Mouse (Mus musculus) induced T-regulatory cell, adult 2 months (primary cell): Measurements from ENCODE around the gene Entpd5.
A peak's percentile ranks its signal among the peaks of the same experiment; 100 is the strongest.

Experiments
- DNase-seq: peaks from one replicate; pipeline ENCODE4 v3.0.0-alpha.2; 2012; ENCODE audit warnings: low read depth

Gene Entpd5

DNA sequence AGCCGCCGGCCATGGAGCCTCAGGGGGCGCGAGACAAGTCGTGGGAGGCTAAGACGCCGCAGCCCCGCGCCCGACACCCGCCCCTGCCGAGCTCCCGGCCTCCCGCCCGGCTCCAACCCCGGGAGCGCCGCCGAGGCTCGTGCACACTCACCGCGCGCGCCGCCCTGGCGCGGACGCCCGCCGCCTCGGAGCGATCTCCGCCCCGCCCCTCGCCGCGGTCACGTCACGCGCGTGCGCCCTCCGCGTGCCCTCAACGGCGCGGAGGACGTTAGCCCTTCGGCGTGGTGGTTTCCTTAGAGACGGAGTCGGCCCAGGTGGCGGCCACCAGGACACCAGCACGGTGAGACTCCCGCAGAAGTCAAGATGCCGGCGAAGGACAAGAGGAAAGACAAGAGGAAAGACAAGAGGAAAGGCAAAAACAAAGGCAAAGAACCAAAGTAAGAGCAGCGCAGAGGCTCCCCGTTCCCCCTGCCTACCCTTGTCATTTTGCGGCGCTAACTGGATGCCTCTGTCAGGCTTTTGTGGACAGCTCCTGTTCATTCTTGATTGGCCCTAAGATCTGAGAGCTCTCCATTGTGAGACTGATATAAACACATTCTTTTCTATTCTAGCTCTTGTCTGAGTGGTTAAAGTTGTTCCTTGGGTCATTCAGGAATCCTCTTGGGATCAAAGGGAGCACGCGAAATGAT lies at the start of gene Entpd5, which contains the start of gene Bbof1:
TSS of gene Entpd5 (minus strand) at position 211 of the 689 bp plus-strand sequence.
TSS of gene Bbof1 (plus strand) at position 253 of the 689 bp plus-strand sequence.
- DNase-seq = peak; percentile 93

GRCm38 (mm10) chr12:84456911-84457310 lies 48.1 kb upstream of the Entpd5 start:
- DNase-seq = no peak

DNA sequence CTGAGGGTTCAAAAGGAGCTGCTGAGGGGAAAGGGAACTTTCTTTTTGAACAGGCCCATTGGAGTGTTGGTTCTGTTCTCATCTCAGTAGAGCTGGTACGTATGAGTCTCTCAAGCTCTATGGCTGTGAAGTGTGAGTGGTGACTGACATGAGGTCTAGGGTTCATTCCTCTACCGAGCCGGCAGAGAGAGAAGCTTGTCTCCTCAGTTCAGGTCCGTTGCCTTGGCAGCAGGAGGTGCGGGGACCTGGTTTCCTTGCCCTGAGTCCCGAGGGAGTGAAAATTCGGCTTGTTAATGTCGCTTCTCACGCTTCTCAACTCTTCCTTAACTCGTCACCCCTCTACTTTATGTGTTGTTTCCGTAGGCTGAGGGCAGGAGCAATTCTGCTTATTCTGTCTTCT lies 43.0 kb upstream of the Entpd5 start:
- DNase-seq = no peak

DNA sequence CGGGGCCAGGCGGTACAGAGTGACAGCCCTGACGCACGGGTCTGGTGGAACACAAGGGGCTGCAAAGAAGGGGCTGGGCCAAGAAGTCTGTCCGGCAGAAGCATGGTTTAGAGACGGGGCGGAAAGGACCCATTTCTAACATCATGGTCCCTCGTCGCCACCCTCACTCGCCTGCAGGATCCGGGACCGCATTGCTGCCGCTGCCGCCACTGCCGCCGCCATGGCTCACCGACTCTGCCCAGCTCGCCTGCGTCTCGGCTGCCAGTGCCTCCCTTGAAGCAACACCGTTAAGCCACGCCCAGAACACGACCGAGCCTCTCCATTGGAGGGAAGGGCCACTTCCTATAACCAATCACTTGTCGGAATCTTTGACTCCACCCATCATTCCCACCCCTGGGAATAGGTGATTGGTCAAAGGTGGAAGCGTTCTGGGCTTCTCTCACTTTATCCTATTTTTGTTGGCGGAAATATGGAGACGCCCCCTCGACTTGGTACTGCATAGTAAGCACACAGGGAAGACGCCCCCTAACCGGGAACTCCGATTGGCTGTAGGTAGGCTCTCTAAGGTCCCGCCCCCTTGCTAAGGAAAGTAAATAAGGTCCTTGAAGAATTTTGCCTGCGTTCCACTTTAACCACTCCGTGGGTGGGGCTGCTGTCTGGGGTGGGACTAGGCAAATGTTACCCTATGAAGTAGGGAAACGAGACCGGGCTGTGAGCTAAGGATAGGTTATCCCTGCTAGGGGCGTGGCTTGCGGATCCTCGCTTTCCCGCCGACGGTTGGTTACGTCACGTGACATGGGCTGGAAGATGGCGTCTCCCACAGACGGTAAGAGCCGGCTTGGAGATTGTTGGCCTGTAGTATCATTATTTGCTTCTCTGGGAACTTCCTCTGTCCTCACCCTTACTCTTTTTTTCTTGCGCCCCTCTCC lies 42.2 kb upstream of the Entpd5 start, which contains the start of the genes Aldh6a1 and Lin52:
TSS of gene Aldh6a1 (minus strand) at position 287 of the 929 bp plus-strand sequence.
TSS of gene Lin52 (plus strand) at position 705 of the 929 bp plus-strand sequence.
- peak; percentile 99 for DNase-seq

DNA sequence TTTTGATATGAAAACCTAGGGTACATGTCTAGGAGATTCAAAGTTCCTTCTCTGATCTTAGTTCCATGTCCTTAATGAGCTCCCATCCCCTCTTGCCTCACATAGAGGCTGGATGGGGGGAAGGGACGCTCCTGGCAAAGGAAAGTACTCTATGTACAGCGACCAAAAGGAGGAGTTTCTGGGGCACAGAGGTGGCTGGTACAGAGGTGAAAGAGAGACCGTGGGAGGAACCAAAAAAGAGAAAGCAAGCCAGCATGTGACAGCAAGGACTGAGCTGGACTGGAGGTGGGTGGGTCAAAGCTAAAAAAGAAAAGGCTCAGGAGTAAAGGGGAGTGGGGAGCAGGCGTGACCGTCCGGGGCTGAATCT lies 41.5 kb upstream of the Entpd5 start:
- DNase-seq = no peak

DNA sequence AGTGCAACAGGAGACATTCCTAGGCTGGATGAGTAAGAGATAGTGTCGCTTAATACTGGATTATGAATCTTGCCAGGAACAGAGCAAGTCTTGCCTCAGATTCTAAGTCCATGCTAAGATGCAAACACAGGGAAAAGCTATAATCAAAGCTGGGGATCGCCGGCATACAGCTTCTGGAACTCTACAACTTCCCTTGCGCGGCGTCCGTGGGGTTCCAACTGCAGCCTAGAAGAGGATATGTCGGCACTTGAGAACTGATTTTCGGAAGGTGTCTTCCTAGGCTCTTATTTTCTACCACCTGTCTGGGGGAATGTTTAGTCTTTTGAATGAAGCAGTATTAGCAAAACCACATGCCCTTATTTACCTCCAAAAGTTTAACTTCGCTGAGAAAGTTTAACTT lies 41.1 kb upstream of the Entpd5 start:
- no peak for DNase-seq

- DNase-seq = no peak
Measured at GRCm38 (mm10) chr12:84448181-84448580, 39.4 kb upstream of the Entpd5 start.

DNA sequence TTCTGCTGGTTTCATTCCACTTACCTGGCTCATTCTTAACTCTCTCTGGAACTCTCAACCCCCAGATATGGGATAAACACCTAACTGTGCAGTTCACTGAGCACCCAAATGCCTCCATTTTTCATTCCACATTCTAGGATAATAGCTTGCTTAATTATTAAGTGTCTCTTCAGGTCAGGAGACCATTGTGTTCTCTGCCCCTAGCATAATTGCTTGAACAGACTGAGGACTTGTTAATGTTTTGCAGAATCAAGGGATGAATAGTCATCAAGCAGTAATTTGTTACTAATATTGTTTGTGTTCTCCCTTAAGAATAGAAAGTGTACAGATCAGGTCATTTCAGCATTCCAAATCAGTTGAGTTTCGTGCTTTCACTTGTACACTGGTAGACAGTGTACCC lies 38.6 kb upstream of the Entpd5 start:
- DNase-seq = no peak

GRCm38 (mm10) chr12:84442526-84442925 lies 33.7 kb upstream of the Entpd5 start:
- DNase-seq = no peak

DNA sequence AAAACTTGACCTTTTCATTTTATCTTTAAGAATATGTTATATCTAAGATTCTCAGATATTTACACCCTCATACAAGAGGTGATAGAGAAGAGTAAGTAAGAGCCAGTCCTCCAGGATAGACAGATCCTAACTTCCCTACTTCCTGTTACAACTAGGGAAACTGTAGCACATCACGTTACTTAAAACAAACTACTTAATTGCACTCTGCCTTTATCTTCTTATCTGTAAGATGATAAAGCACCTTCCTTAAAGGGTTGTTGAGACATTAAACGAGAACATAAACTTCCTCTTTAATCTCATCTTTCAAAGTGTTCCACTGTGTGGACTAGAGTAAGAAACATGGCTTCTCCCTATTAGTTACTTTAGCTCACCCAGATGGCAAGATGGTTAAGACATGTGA lies 29.9 kb upstream of the Entpd5 start:
- no peak for DNase-seq

- DNase-seq = no peak
Measured at GRCm38 (mm10) chr12:84429825-84430224, 21.0 kb upstream of the Entpd5 start.

DNA sequence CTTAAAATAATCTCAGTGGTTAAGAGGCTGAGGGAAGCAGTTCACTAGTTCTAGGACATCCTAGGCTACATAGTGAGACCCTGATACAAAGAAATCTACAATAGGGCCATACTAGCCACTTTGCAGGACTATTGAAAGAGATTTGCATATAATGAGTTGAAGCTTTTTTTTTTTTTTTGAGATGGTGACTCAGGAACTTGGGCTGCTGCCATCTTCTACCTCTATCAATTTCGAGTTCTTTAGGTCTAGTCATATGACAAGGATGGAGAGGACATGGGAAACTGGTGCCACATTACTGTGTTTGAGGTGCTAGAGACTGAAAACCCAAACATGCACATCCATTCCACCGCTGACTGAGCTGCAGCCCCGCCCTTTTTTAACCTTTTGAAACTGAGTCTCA lies 15.2 kb upstream of the Entpd5 start:
- DNase-seq = no peak

DNA sequence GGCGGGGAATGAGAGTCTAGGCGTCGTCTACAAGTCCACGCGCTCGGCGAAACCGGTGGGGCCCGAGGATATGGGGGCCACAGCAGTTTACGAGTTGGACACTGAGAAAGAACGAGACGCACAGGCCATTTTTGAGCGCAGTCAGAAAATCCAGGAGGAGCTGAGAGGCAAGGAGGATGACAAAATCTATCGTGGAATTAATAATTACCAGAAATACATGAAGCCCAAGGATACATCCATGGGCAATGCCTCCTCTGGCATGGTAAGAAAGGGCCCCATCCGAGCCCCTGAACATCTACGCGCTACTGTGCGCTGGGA lies 8.7 kb upstream of the Entpd5 start:
- DNase-seq = no peak

DNA sequence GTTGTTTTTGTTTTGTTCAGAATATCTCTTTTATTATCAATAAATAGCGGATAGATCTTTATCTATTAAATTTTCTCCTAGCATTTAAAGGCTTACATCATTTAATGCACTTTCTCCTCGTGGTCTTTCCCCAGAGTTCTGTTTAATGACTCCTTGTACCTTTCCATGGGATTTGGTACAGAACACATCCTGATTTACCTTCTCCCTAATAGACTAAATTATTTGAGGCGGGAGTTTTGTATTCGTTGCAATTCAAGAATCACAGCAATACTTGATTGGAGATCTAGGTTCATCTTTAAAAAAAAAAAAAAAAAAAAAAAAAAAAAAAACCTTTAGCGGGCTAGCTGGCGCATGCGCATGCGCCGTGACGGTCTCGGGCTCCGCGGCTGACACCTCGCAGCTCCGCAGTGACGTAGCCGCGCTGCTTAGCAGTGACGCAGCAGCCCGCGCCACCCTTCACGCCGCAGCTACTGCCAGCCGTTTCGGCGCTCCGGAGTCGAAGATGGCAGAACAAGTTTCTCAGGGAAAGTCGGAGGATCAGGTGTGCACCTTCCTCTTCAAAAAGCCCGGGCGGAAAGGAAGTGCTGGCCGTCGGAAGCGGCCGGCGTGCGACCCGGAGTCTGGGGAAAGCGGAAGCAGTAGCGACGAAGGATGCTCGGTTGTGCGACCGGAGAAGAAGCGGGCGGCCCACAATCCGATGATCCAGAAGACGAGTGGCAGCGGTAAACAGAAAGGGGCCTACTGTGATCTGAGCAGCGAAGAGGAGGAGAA lies 8.2 kb upstream of the Entpd5 start, which contains the start of gene Rnf113a2:
TSS of gene Rnf113a2 (plus strand) at position 363 of the 771 bp plus-strand sequence.
- peak; percentile 95 for DNase-seq

DNA sequence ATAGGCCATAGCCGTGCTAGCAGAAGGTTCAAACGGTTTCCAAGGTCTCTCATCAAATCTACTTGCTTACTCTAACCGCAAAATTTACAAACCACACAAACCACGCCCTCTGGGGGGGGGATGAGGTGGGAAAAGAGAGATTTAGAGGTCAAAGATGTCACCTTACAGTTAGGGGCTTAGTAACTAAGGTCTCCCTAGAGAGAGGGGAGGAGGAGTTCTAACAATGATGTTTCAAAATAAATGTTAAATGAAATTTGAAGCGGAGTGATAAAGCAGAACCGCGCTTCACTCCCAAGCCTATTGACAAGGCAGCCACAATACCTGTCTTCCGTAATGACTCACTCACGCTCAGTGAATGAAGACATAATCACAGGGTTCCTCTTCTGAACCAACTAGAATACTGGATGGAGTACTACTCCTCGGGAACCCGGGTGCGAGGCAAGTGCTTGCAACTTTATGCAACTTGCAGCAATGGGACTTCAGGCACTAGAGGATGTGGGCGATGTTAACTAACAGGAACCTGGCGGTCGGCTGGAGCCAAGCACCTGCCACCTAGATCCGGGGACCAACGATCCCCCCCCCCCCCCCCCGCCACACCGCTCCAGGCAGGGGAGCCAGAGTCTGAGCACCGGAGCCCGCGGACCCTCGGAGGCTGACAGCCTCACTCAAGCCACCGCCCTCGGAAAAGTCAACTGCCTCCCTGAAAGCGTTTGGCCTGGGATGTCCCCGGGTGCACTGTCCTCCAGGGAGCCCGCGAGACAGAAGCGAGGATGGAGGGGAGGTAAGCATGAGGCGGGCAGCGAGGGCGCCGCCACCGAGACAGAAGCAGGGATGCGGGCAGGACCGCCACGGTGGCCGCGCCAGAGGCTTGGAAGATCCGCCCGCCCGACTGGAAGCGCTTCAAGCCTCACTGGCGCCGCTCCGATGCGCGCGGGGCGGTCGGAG lies 683 bp downstream of the Entpd5 start:
- peak; percentile 93 for DNase-seq

GRCm38 (mm10) chr12:84407259-84407658 lies 1.6 kb downstream of the Entpd5 start:
- DNase-seq = peak; percentile 37

DNA sequence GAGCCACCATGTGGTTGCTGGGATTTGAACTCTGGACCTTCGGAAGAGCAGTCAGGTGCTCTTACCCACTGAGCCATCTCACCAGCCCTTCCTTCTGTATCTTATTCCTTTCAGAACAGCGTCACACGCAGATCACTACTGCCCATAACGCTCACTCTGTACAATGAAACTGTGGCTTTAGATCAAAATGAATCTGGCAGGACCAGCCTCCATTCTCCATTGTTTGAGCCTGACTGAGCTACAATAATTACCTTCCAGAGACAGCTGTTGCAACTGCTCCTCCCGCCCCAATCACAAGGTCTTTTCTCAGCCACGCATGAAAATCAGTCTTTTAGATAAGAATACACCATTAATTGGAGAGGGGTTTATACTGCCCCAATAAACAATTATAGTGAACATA lies 4.3 kb downstream of the Entpd5 start:
- DNase-seq = peak; percentile 20

GRCm38 (mm10) chr12:84402923-84403322 lies 5.9 kb downstream of the Entpd5 start:
- DNase-seq = no peak

DNA sequence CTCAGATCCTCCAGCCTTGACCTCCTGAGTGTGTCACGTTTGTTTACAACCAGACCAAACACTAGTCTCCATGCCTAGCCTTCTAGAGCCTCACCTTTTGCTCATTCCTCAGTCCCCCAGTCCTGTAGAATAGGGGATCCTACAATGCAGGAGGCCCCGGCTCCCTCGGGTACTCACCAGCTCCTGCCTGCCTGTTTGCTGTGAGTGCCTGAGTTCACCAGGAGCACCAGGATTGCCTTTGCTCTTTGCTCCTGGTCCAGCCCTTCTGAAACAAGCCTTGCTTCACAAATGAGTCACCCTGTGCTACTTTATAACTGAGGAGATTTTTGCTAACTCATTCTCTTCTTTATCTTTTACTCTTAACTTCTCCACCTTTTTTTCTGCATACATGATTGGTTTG lies 8.2 kb downstream of the Entpd5 start:
- no peak for DNase-seq

GRCm38 (mm10) chr12:84400068-84400467 lies 8.8 kb downstream of the Entpd5 start:
- DNase-seq = no peak

DNA sequence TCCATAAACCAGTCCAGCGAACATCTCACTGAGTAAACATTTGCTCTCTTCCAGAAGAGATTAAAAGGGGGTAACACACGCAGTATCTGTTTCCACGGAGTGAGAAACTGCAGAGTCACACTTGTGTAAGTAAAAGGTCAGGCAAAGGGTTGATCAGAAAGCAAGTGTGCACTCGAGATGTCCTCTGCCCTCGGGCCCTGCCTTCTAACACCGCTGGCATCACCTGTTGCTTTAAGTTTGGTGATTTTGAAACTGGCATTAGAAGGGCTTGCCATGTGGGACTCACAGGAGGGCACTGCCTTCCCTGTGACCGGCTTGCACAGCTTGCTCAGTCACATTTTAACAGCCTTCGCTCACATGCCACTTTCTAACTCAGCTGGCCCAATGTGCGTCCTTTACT lies 9.2 kb downstream of the Entpd5 start:
- DNase-seq = no peak
